Mouse (Mus musculus) hindbrain, embryonic 11.5 days (tissue): ENCODE data around the gene Btf3. TPM values are rescaled to one million over a fixed set of nuclear protein-coding genes. Genes with fewer than 3 reads are reported as not detected.

Experiments used
- ATAC-seq: fragments of 200-750 bp; cut with Nextera tagmentation; 2 replicates; pipeline ENCODE4 v1.8.0; 2017; ENCODE audit warnings: mild to moderate bottlenecking, moderate TSS enrichment, moderate library complexity; ENCODE audit not compliant: low FRiP score
- DNase-seq: peaks from one replicate; pipeline ENCODE4 v3.0.0-alpha.2; 2015; ENCODE audit warnings: low spot score
- H3K27ac ChIP-seq: fragments of 300-500 bp; sonication (generic); 2 replicates; pipeline ENCODE4 v1.5.1; 2014; ENCODE audit warnings: mild to moderate bottlenecking, low read depth, low read length
- H3K27me3 ChIP-seq: fragments of 300-500 bp; sonication (generic); 2 replicates; pipeline ENCODE4 v1.6.1; 2014; ENCODE audit warnings: mild to moderate bottlenecking, low read length, moderate library complexity, mixed read lengths; ENCODE audit not compliant: control insufficient read depth, insufficient read depth
- H3K36me3 ChIP-seq: fragments of 300-500 bp; sonication (generic); 2 replicates; pipeline ENCODE4 v1.6.1; 2014; ENCODE audit warnings: mild to moderate bottlenecking, low read length, moderate library complexity, mixed read lengths; ENCODE audit not compliant: control insufficient read depth, insufficient read depth
- H3K4me1 ChIP-seq: fragments of 300-500 bp; sonication (generic); replicated peaks from 2 replicates; pipeline ENCODE4 v1.6.1; 2014; ENCODE audit warnings: low read length, mixed read lengths; ENCODE audit not compliant: control insufficient read depth, insufficient read depth
- H3K4me2 ChIP-seq: fragments of 300-500 bp; sonication (generic); replicated peaks from 2 replicates; pipeline ENCODE4 v1.6.1; 2014; ENCODE audit warnings: mild to moderate bottlenecking, low read depth, low read length
- H3K4me3 ChIP-seq: fragments of 300-500 bp; sonication (generic); 2 replicates; pipeline ENCODE4 v1.5.1; 2014; ENCODE audit warnings: low read depth, low read length
- H3K9ac ChIP-seq: fragments of 300-500 bp; sonication (generic); 2 replicates; pipeline ENCODE4 v1.6.1; 2014; ENCODE audit warnings: low read depth, low read length
- H3K9me3 ChIP-seq: fragments of 300-500 bp; sonication (generic); 2 replicates; pipeline ENCODE4 v1.6.1; 2016; ENCODE audit warnings: low read length; ENCODE audit not compliant: control insufficient read depth
- WGBS: fragments of 180-500 bp; shearing (Covaris S2); extraction: QIAGEN DNeasy Blood & Tissue Kit; methylation state at CpG from one replicate; pipeline ENCODE4 v1.1.7; 2014; 5-methylcytosine and 5-hydroxymethylcytosine counted together
- polyA plus RNA-seq: library from polyadenylated mRNA; unstranded; fragments of >200 nt; fragmentation: Nextera tagmentation; extraction: Ambion mirVana; gene quantifications from 2 replicates; pipeline ENCODE4 v1.2.1, GENCODE M21; 2014

Gene Btf3
- polyA plus RNA-seq: 784 and 800 TPM in 2 replicates

GRCm38 (mm10) chr13:98316480-98317245, at the start of gene Btf3:
TSS of gene Btf3 (minus strand) at chr13:98317006.
- Histone ChIP-seq H3K9ac (peak within 1 kb of the TSS; percentile 96), H3K27me3 (no peaks in the 10 kb centered on the region), H3K9me3 (no peaks in the 10 kb centered on the region), H3K27ac (peak within 1 kb of the TSS; percentile 74), H3K4me1 (0 out of 2 replicates have a peak, but pooled peaks cover 2% of the 10 kb centered on the region), H3K36me3 (no peaks in the 10 kb centered on the region), H3K4me3 (peak within 1 kb of the TSS; percentile 100), H3K4me2 (peak within 1 kb of the TSS; percentile 46)
- under 1% methylated on average over 61 of the region's 90 CpGs for WGBS
- ATAC-seq: peak; percentile 95
- DNase-seq: peak; percentile 97

GRCm38 (mm10) chr13:98365766-98366421, 49.1 kb upstream of the Btf3 start:
- DNase-seq (peak; percentile 68), ATAC-seq (peak; percentile 33; the same call in 1 of the 2 replicates)
- 0% methylated on average over 51 of the region's 52 CpGs for WGBS
- peaks cover 4% of the 10 kb centered on the region for H3K4me1 ChIP-seq
- H3K36me3 ChIP-seq: no peaks in the 10 kb centered on the region
- H3K9me3 ChIP-seq: no peaks in the 10 kb centered on the region
- H3K27me3 ChIP-seq: peaks cover 86% of the 10 kb centered on the region
- H3K9ac ChIP-seq: no peak overlapping the region
- H3K27ac ChIP-seq: no peak overlapping the region
- peak overlapping the region; percentile 14; the same call in 1 of the 2 replicates for H3K4me3 ChIP-seq
- peak overlapping the region; percentile 35 for H3K4me2 ChIP-seq

- H3K9ac ChIP-seq: no peak overlapping the region
- H3K4me3 ChIP-seq: no peak overlapping the region
- H3K36me3 ChIP-seq: no peaks in the 10 kb centered on the region
- no peaks in the 10 kb centered on the region for H3K9me3 ChIP-seq
- peaks cover 4% of the 10 kb centered on the region for H3K4me1 ChIP-seq
- peaks cover 88% of the 10 kb centered on the region for H3K27me3 ChIP-seq
- DNase-seq (peak; percentile 53), ATAC-seq (no peak)
- no peak overlapping the region for H3K4me2 ChIP-seq
- 2% methylated on average over 8 of the region's 8 CpGs for WGBS
- no peak overlapping the region for H3K27ac ChIP-seq
Observed at GRCm38 (mm10) chr13:98365081-98365480, 48.3 kb upstream of the Btf3 start.

GRCm38 (mm10) chr13:98363046-98363445, 46.2 kb upstream of the Btf3 start:
- 3% methylated on average over 4 of the region's 4 CpGs for WGBS
- Histone ChIP-seq H3K4me1 (peaks cover 7% of the 10 kb centered on the region), H3K9ac (no peak overlapping the region), H3K4me3 (no peak overlapping the region), H3K9me3 (no peaks in the 10 kb centered on the region), H3K27ac (no peak overlapping the region), H3K4me2 (no peak overlapping the region), H3K27me3 (peaks cover 87% of the 10 kb centered on the region), H3K36me3 (no peaks in the 10 kb centered on the region)
- DNase-seq: peak; percentile 49
- ATAC-seq: no peak

- 14% methylated on average over 5 of the region's 5 CpGs for WGBS
Observed at GRCm38 (mm10) chr13:98361161-98361560, 44.4 kb upstream of the Btf3 start.

GRCm38 (mm10) chr13:98360391-98360790, 43.6 kb upstream of the Btf3 start:
- H3K4me2 ChIP-seq: no peak overlapping the region
- ATAC-seq (no peak), DNase-seq (no peak)
- 7% methylated on average over 6 of the region's 6 CpGs for WGBS
- no peak overlapping the region for H3K4me3 ChIP-seq
- peaks cover 75% of the 10 kb centered on the region for H3K27me3 ChIP-seq
- no peaks in the 10 kb centered on the region for H3K36me3 ChIP-seq
- H3K9me3 ChIP-seq: no peaks in the 10 kb centered on the region
- H3K4me1 ChIP-seq: peaks cover 6% of the 10 kb centered on the region
- H3K9ac ChIP-seq: no peak overlapping the region
- no peak overlapping the region for H3K27ac ChIP-seq

More at GRCm38 (mm10) chr13:98361161-98361560, 44.4 kb upstream of the Btf3 start:
- no peak overlapping the region for H3K27ac ChIP-seq
- H3K4me3 ChIP-seq: no peak overlapping the region
- H3K4me1 ChIP-seq: peaks cover 5% of the 10 kb centered on the region
- no peak for ATAC-seq
- no peak overlapping the region for H3K4me2 ChIP-seq
- DNase-seq: peak; percentile 27
- no peak overlapping the region for H3K9ac ChIP-seq
- no peaks in the 10 kb centered on the region for H3K36me3 ChIP-seq
- H3K9me3 ChIP-seq: no peaks in the 10 kb centered on the region
- peaks cover 77% of the 10 kb centered on the region for H3K27me3 ChIP-seq

- no peak for ATAC-seq
- H3K4me2 ChIP-seq: no peak overlapping the region
- no peaks in the 10 kb centered on the region for H3K36me3 ChIP-seq
- no peak overlapping the region for H3K27ac ChIP-seq
- H3K27me3 ChIP-seq: peaks cover 78% of the 10 kb centered on the region
- no peak overlapping the region for H3K9ac ChIP-seq
- 2% methylated on average over 6 of the region's 8 CpGs for WGBS
- peaks cover 9% of the 10 kb centered on the region for H3K4me1 ChIP-seq
- H3K9me3 ChIP-seq: no peaks in the 10 kb centered on the region
- no peak overlapping the region for H3K4me3 ChIP-seq
- DNase-seq: peak; percentile 44
Observed at GRCm38 (mm10) chr13:98359337-98359736, 42.5 kb upstream of the Btf3 start.

- H3K4me2 ChIP-seq: peak overlapping the region; percentile 21; the same call in 1 of the 2 replicates
- no peaks in the 10 kb centered on the region for H3K9me3 ChIP-seq
- peaks cover 80% of the 10 kb centered on the region for H3K27me3 ChIP-seq
- H3K9ac ChIP-seq: 0 out of 2 replicates have a peak overlapping the region, but pooled peaks have one; percentile 23
- WGBS: 2% methylated on average over 23 of the region's 23 CpGs
- H3K36me3 ChIP-seq: no peaks in the 10 kb centered on the region
- peak; percentile 47; the same call in 1 of the 2 replicates for ATAC-seq
- H3K27ac ChIP-seq: 0 out of 2 replicates have a peak overlapping the region, but pooled peaks have one; percentile 6
- DNase-seq: peak; percentile 67
- H3K4me1 ChIP-seq: peaks cover 14% of the 10 kb centered on the region
- peak overlapping the region; percentile 14 for H3K4me3 ChIP-seq
Observed at GRCm38 (mm10) chr13:98358424-98359181, 41.8 kb upstream of the Btf3 start.
